Mouse (Mus musculus): ENCODE measurements at regions not wholly inside any gene's neighbourhood (a gene's known extent, or its start where the extent isn't known, plus 50 kb on each side); places are given as distances from the start of the nearest gene placed in this dataset.

GRCm38 (mm10) chr15:88370366-88370765, 229.7 kb upstream of the Zdhhc25 start:
- TF ChIP-seq POLR2A (IDR thresholded peaks at IDR 0.05; ENCODE audit: low read depth, low read length) = no peak
- no peak for TF ChIP-seq CTCF (IDR thresholded peaks at IDR 0.05; ENCODE audit: extremely low read depth, insufficient read length, insufficient replicate concordance, low read depth, low read length)

Measured in small intestine, adult 2 months (tissue).